Mouse (Mus musculus) heart, embryonic 14.5 days (tissue): ENCODE data around the gene Adprhl1. TPM values are rescaled to one million over a fixed set of nuclear protein-coding genes. Genes with fewer than 3 reads are reported as not detected.

ENCODE experiments used
- ATAC-seq: fragments of 200-750 bp; cut with Nextera tagmentation; 2 replicates; pipeline ENCODE4 v1.8.0; 2017; ENCODE audit warnings: low read depth, moderate TSS enrichment; ENCODE audit not compliant: insufficient number of reproducible peaks, insufficient read depth, low FRiP score
- H3K27ac ChIP-seq, 2 experiments: fragments of 200-500 bp in 1 of 2; fragments of 300-500 bp in 1 of 2; sonication (generic) in 1 of 2; replicated peaks in 1 of 2; 2 replicates each; pipeline ENCODE4 v1.5.1; 2012 to 2014; ENCODE audit warnings: low read depth in 2 of 2, low read length in 2 of 2, control low read depth in 1 of 2, mild to moderate bottlenecking in 1 of 2, mixed read lengths in 1 of 2; ENCODE audit not compliant: control insufficient read depth in 1 of 2, insufficient read depth in 1 of 2
- H3K27me3 ChIP-seq: fragments of 300-500 bp; sonication (generic); 2 replicates; pipeline ENCODE4 v1.6.1; 2014; ENCODE audit warnings: mild to moderate bottlenecking, low read length, control low read depth; ENCODE audit not compliant: control insufficient read depth, insufficient read depth
- H3K36me3 ChIP-seq: fragments of 300-500 bp; sonication (generic); 2 replicates; pipeline ENCODE4 v1.6.1; 2014; ENCODE audit warnings: mild to moderate bottlenecking, control low read depth, low read length, mixed read lengths; ENCODE audit not compliant: control insufficient read depth, insufficient read depth
- H3K4me1 ChIP-seq, 2 experiments: fragments of 200-500 bp in 1 of 2; fragments of 300-500 bp in 1 of 2; sonication (generic) in 1 of 2; 2 replicates each; pipeline ENCODE4 v1.6.1; 2012 to 2014; ENCODE audit warnings: low read length in 2 of 2, control low read depth in 1 of 2, mixed read lengths in 1 of 2; ENCODE audit not compliant: control insufficient read depth in 2 of 2, insufficient read depth in 2 of 2
- H3K4me2 ChIP-seq: fragments of 300-500 bp; sonication (generic); 2 replicates; pipeline ENCODE4 v1.6.1; 2014; ENCODE audit warnings: mild to moderate bottlenecking, low read length
- H3K4me3 ChIP-seq, 2 experiments: fragments of 200-500 bp in 1 of 2; fragments of 300-500 bp in 1 of 2; sonication (generic) in 1 of 2; 2 replicates each; pipeline ENCODE4 v1.5.1; 2012 to 2014; ENCODE audit warnings: low read length in 2 of 2, mild to moderate bottlenecking in 2 of 2, control low read depth in 1 of 2, low read depth in 1 of 2, moderate library complexity in 1 of 2; ENCODE audit not compliant: control insufficient read depth in 1 of 2, insufficient read depth in 1 of 2
- H3K9ac ChIP-seq: fragments of 300-500 bp; sonication (generic); 2 replicates; pipeline ENCODE4 v1.6.1; 2014; ENCODE audit warnings: mild to moderate bottlenecking, low read length
- H3K9me3 ChIP-seq: fragments of 300-500 bp; sonication (generic); 2 replicates; pipeline ENCODE4 v1.6.1; 2016; ENCODE audit warnings: low read length, control low read depth; ENCODE audit not compliant: control insufficient read depth
- WGBS: fragments of 180-500 bp; shearing (Covaris S2); extraction: QIAGEN DNeasy Blood & Tissue Kit; methylation state at CpG from one replicate; pipeline ENCODE4 v1.1.7; 2014; 5-methylcytosine and 5-hydroxymethylcytosine counted together
- polyA plus RNA-seq: library from polyadenylated mRNA; unstranded; fragments of >200 nt; fragmentation: Nextera tagmentation; extraction: Ambion mirVana; gene quantifications from 2 replicates; pipeline ENCODE4 v1.2.1, GENCODE M21; 2014

Gene Adprhl1
- polyA plus RNA-seq, 1 experiment from 2014 or later: 239 TPM

DNA sequence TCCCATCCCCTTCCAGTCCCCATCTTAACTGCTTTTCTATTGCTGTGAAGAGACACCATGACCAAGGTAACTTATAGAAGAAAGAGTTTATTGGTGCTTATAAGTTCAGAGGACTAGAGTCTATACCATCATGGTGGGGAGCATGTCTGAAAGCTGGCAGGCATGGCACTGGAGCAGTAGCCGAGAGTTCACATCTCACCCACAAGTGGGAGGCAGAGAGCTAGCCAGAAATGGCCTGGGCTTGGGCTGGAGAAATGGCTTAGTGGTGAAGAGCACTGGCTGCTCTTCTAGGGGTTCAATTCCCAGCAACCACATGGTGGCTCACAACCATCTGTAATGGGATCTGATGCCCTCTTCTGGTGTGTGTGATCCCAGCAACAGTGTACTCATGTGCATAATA, 50.5 kb downstream of the Adprhl1 start:
- ATAC-seq: no peak
- peaks cover 7 to 9% of the 10 kb centered on the region in 2 experiments for H3K4me1 ChIP-seq
- no peaks in the 10 kb centered on the region for H3K9me3 ChIP-seq
- H3K27ac ChIP-seq: no peak overlapping the region
- H3K9ac ChIP-seq: no peak overlapping the region
- H3K4me2 ChIP-seq: 0 out of 2 replicates have a peak overlapping the region, but pooled peaks have one; percentile 68
- H3K27me3 ChIP-seq: peaks cover 12% of the 10 kb centered on the region
- no peaks in the 10 kb centered on the region for H3K36me3 ChIP-seq
- WGBS: 59% methylated on average over 1 of the region's 1 CpGs
- H3K4me3 ChIP-seq: peak overlapping the region in 1 of 2 experiments; percentile 3; a peak in 1 of 4 replicates

- peak overlapping the region; percentile 68; the same call in 1 of the 2 replicates for H3K4me2 ChIP-seq
- H3K27me3 ChIP-seq: peaks cover 12% of the 10 kb centered on the region
- WGBS: 61% methylated on average over 3 of the region's 3 CpGs
- no peak for ATAC-seq
- H3K36me3 ChIP-seq: no peaks in the 10 kb centered on the region
- 0 out of 4 replicates have a peak overlapping the region, but pooled peaks of 1 of the 2 experiments have one; percentile 3 for H3K4me3 ChIP-seq
- H3K4me1 ChIP-seq: peaks cover 7 to 9% of the 10 kb centered on the region in 2 experiments
- H3K27ac ChIP-seq: no peak overlapping the region; a peak in 1 of 4 replicates
- no peaks in the 10 kb centered on the region for H3K9me3 ChIP-seq
- H3K9ac ChIP-seq: no peak overlapping the region; the same call in 1 of the 2 replicates
Observed at GRCm38 (mm10) chr8:13202806-13203205, 51.2 kb downstream of the Adprhl1 start.

- Histone ChIP-seq H3K4me2 (peak overlapping the region; percentile 68), H3K4me3 (peak overlapping the region in 1 of 2 experiments; percentile 63; a peak in 2 of 4 replicates), H3K4me1 (peaks cover 7 to 9% of the 10 kb centered on the region in 2 experiments), H3K9ac (peak overlapping the region; percentile 82; the same call in 1 of the 2 replicates), H3K27ac (no peak overlapping the region), H3K36me3 (no peaks in the 10 kb centered on the region), H3K27me3 (peaks cover 12% of the 10 kb centered on the region), H3K9me3 (no peaks in the 10 kb centered on the region)
- ATAC-seq: no peak
- WGBS: 38% methylated on average over 3 of the region's 3 CpGs
Observed at GRCm38 (mm10) chr8:13202041-13202440, 51.9 kb downstream of the Adprhl1 start.

GRCm38 (mm10) chr8:13201013-13201334, 53.0 kb downstream of the Adprhl1 start:
- Histone ChIP-seq H3K27ac (peak overlapping the region in 1 of 2 experiments; percentile 41; a peak in 1 of 4 replicates), H3K9me3 (no peaks in the 10 kb centered on the region), H3K36me3 (no peaks in the 10 kb centered on the region), H3K27me3 (peaks cover 12% of the 10 kb centered on the region), H3K9ac (peak overlapping the region; percentile 82), H3K4me1 (peaks cover 7 to 9% of the 10 kb centered on the region in 2 experiments), H3K4me3 (peak overlapping the region; percentile 63 to 74), H3K4me2 (peak overlapping the region; percentile 68)
- ATAC-seq: no peak
- WGBS: 1% methylated on average over 18 of the region's 18 CpGs

GRCm38 (mm10) chr8:13200301-13201012, 53.5 kb downstream of the Adprhl1 start, which contains the start of gene Grtp1:
Grtp1 (minus strand) TSS chr8:13200620.
- peak within 1 kb of the TSS in 1 of 2 experiments; percentile 41; a peak in 1 of 4 replicates for H3K27ac ChIP-seq
- 0% methylated on average over 56 of the region's 58 CpGs for WGBS

GRCm38 (mm10) chr8:13199385-13200061, 54.4 kb downstream of the Adprhl1 start:
- peaks cover 7 to 9% of the 10 kb centered on the region in 2 experiments for H3K4me1 ChIP-seq
- peak overlapping the region; percentile 63 to 74 for H3K4me3 ChIP-seq
- H3K36me3 ChIP-seq: no peaks in the 10 kb centered on the region
- no peaks in the 10 kb centered on the region for H3K9me3 ChIP-seq
- H3K27me3 ChIP-seq: peaks cover 12% of the 10 kb centered on the region
- WGBS: 36% methylated on average over 14 of the region's 14 CpGs
- H3K9ac ChIP-seq: peak overlapping the region; percentile 82
- no peak for ATAC-seq
- peak overlapping the region; percentile 68 for H3K4me2 ChIP-seq
- H3K27ac ChIP-seq: no peak overlapping the region

More at GRCm38 (mm10) chr8:13200301-13201012, 53.5 kb downstream of the Adprhl1 start, which contains the start of gene Grtp1:
- Histone ChIP-seq H3K4me2 (peak within 1 kb of the TSS; percentile 68), H3K4me3 (peak within 1 kb of the TSS; percentile 63 to 74), H3K9ac (peak within 1 kb of the TSS; percentile 82), H3K27me3 (peaks cover 12% of the 10 kb centered on the region), H3K4me1 (peaks cover 7 to 9% of the 10 kb centered on the region in 2 experiments), H3K36me3 (no peaks in the 10 kb centered on the region), H3K9me3 (no peaks in the 10 kb centered on the region)
- peak; percentile 69 for ATAC-seq

GRCm38 (mm10) chr8:13197493-13197892, 56.5 kb downstream of the Adprhl1 start:
- Histone ChIP-seq H3K4me1 (peaks cover 4 to 9% of the 10 kb centered on the region in 2 experiments; a peak in 3 of 4 replicates), H3K9ac (no peak overlapping the region), H3K36me3 (no peaks in the 10 kb centered on the region), H3K27ac (no peak overlapping the region), H3K27me3 (peaks cover 12% of the 10 kb centered on the region), H3K9me3 (no peaks in the 10 kb centered on the region), H3K4me2 (no peak overlapping the region), H3K4me3 (no peak overlapping the region)
- ATAC-seq: no peak
- WGBS: 83% methylated on average over 5 of the region's 5 CpGs
